Mouse (Mus musculus): ENCODE results near the gene Suclg2. TPM values are rescaled to one million over a fixed set of nuclear protein-coding genes. Genes with fewer than 3 reads are reported as not detected.

Gene Suclg2
- polyA plus RNA-seq, 2 experiments: 30.7 to 48.9 TPM

GRCm38 (mm10) chr6:95519846-95520245 is 198.8 kb downstream of the Suclg2 start:
- H3K27ac ChIP-seq (replicated peaks; ENCODE audit: low read depth, low read length): no peak overlapping the region
- ATAC-seq (ENCODE audit: low FRiP score, low read depth) (no peak), DNase-seq (ENCODE audit: low spot score) (no peak)
- no peak overlapping the region for H3K4me2 ChIP-seq (replicated peaks; ENCODE audit: low read depth, low read length, severe bottlenecking)
- H3K36me3 ChIP-seq (ENCODE audit: control insufficient read depth, insufficient read depth, low read length): no peaks in the 10 kb centered on the region
- WGBS: 25% methylated on average over 2 of the region's 2 CpGs
- no peak for TF ChIP-seq POLR2A (IDR thresholded peaks at IDR 0.05; ENCODE audit: borderline replicate concordance, extremely low read depth, insufficient read depth, insufficient read length)
- H3K9ac ChIP-seq (ENCODE audit: low read depth, low read length, severe bottlenecking): no peak overlapping the region
- H3K4me3 ChIP-seq (replicated peaks; ENCODE audit: low read length): no peak overlapping the region
- no peaks in the 10 kb centered on the region for H3K4me1 ChIP-seq (ENCODE audit: control insufficient read depth, insufficient read depth, low read length)
- no peaks in the 10 kb centered on the region for H3K9me3 ChIP-seq (ENCODE audit: control insufficient read depth, low read length)
- no peaks in the 10 kb centered on the region for H3K27me3 ChIP-seq (ENCODE audit: control insufficient read depth, insufficient read depth, low read length)

GRCm38 (mm10) chr6:95518406-95518805 is 200.2 kb downstream of the Suclg2 start:
- H3K4me1 ChIP-seq (ENCODE audit: control insufficient read depth, insufficient read depth, low read length): no peaks in the 10 kb centered on the region
- DNase-seq (ENCODE audit: low spot score) (no peak), ATAC-seq (ENCODE audit: low FRiP score, low read depth) (no peak)
- WGBS: 86% methylated on average over 2 of the region's 2 CpGs
- H3K4me3 ChIP-seq (replicated peaks; ENCODE audit: low read length): no peak overlapping the region
- no peak overlapping the region for H3K27ac ChIP-seq (replicated peaks; ENCODE audit: low read depth, low read length)
- H3K9me3 ChIP-seq (ENCODE audit: control insufficient read depth, low read length): no peaks in the 10 kb centered on the region
- no peak overlapping the region for H3K9ac ChIP-seq (ENCODE audit: low read depth, low read length, severe bottlenecking)
- H3K36me3 ChIP-seq (ENCODE audit: control insufficient read depth, insufficient read depth, low read length): no peaks in the 10 kb centered on the region
- H3K27me3 ChIP-seq (ENCODE audit: control insufficient read depth, insufficient read depth, low read length): no peaks in the 10 kb centered on the region
- no peak overlapping the region for H3K4me2 ChIP-seq (replicated peaks; ENCODE audit: low read depth, low read length, severe bottlenecking)
- no peak for TF ChIP-seq POLR2A (IDR thresholded peaks at IDR 0.05; ENCODE audit: borderline replicate concordance, extremely low read depth, insufficient read depth, insufficient read length)

GRCm38 (mm10) chr6:95515721-95516120 is 202.9 kb downstream of the Suclg2 start:
- no peak for DNase-seq (ENCODE audit: low spot score)
- no peak overlapping the region for H3K27ac ChIP-seq (replicated peaks; ENCODE audit: low read depth, low read length)
- H3K4me1 ChIP-seq (ENCODE audit: control insufficient read depth, insufficient read depth, low read length): no peaks in the 10 kb centered on the region
- H3K9me3 ChIP-seq (ENCODE audit: control insufficient read depth, low read length): no peaks in the 10 kb centered on the region
- no peak overlapping the region for H3K9ac ChIP-seq (ENCODE audit: low read depth, low read length, severe bottlenecking)
- no peaks in the 10 kb centered on the region for H3K36me3 ChIP-seq (ENCODE audit: control insufficient read depth, insufficient read depth, low read length)
- WGBS: 92% methylated on average over 5 of the region's 5 CpGs
- no peaks in the 10 kb centered on the region for H3K27me3 ChIP-seq (ENCODE audit: control insufficient read depth, insufficient read depth, low read length)
- no peak for ATAC-seq (ENCODE audit: low FRiP score, low read depth)
- H3K4me3 ChIP-seq (replicated peaks; ENCODE audit: low read length): no peak overlapping the region
- H3K4me2 ChIP-seq (replicated peaks; ENCODE audit: low read depth, low read length, severe bottlenecking): no peak overlapping the region
- TF ChIP-seq POLR2A (IDR thresholded peaks at IDR 0.05; ENCODE audit: borderline replicate concordance, extremely low read depth, insufficient read depth, insufficient read length): no peak

- Histone ChIP-seq H3K4me3 (replicated peaks; ENCODE audit: low read length) (no peak overlapping the region), H3K4me1 (ENCODE audit: control insufficient read depth, insufficient read depth, low read length) (no peaks in the 10 kb centered on the region), H3K4me2 (replicated peaks; ENCODE audit: low read depth, low read length, severe bottlenecking) (no peak overlapping the region), H3K36me3 (ENCODE audit: control insufficient read depth, insufficient read depth, low read length) (no peaks in the 10 kb centered on the region), H3K9me3 (ENCODE audit: control insufficient read depth, low read length) (no peaks in the 10 kb centered on the region), H3K9ac (ENCODE audit: low read depth, low read length, severe bottlenecking) (no peak overlapping the region), H3K27me3 (ENCODE audit: control insufficient read depth, insufficient read depth, low read length) (no peaks in the 10 kb centered on the region), H3K27ac (replicated peaks; ENCODE audit: low read depth, low read length) (no peak overlapping the region)
- DNase-seq (ENCODE audit: low spot score) (no peak), ATAC-seq (ENCODE audit: low FRiP score, low read depth) (no peak)
- no peak for TF ChIP-seq POLR2A (IDR thresholded peaks at IDR 0.05; ENCODE audit: borderline replicate concordance, extremely low read depth, insufficient read depth, insufficient read length)
- 76% methylated on average over 10 of the region's 10 CpGs for WGBS
These were observed 203.9 kb downstream of the Suclg2 start for GRCm38 (mm10) chr6:95514726-95515125.

GRCm38 (mm10) chr6:95511689-95512088 is 206.9 kb downstream of the Suclg2 start:
- H3K4me2 ChIP-seq (replicated peaks; ENCODE audit: low read depth, low read length, severe bottlenecking): no peak overlapping the region
- TF ChIP-seq POLR2A (IDR thresholded peaks at IDR 0.05; ENCODE audit: borderline replicate concordance, extremely low read depth, insufficient read depth, insufficient read length): no peak
- H3K9me3 ChIP-seq (ENCODE audit: control insufficient read depth, low read length): no peaks in the 10 kb centered on the region
- H3K27me3 ChIP-seq (ENCODE audit: control insufficient read depth, insufficient read depth, low read length): no peaks in the 10 kb centered on the region
- WGBS: 83% methylated on average over 1 of the region's 1 CpGs
- H3K9ac ChIP-seq (ENCODE audit: low read depth, low read length, severe bottlenecking): no peak overlapping the region
- H3K4me3 ChIP-seq (replicated peaks; ENCODE audit: low read length): no peak overlapping the region
- no peak for ATAC-seq (ENCODE audit: low FRiP score, low read depth)
- no peak for DNase-seq (ENCODE audit: low spot score)
- no peaks in the 10 kb centered on the region for H3K4me1 ChIP-seq (ENCODE audit: control insufficient read depth, insufficient read depth, low read length)
- H3K36me3 ChIP-seq (ENCODE audit: control insufficient read depth, insufficient read depth, low read length): no peaks in the 10 kb centered on the region
- no peak overlapping the region for H3K27ac ChIP-seq (replicated peaks; ENCODE audit: low read depth, low read length)

- H3K4me1 ChIP-seq (ENCODE audit: control insufficient read depth, insufficient read depth, low read length): 0 out of 2 replicates have a peak, but pooled peaks cover 8% of the 10 kb centered on the region
- H3K36me3 ChIP-seq (ENCODE audit: control insufficient read depth, insufficient read depth, low read length): no peaks in the 10 kb centered on the region
- no peak overlapping the region for H3K9ac ChIP-seq (ENCODE audit: low read depth, low read length, severe bottlenecking)
- no peaks in the 10 kb centered on the region for H3K27me3 ChIP-seq (ENCODE audit: control insufficient read depth, insufficient read depth, low read length)
- ATAC-seq (ENCODE audit: low FRiP score, low read depth): no peak
- H3K27ac ChIP-seq (replicated peaks; ENCODE audit: low read depth, low read length): no peak overlapping the region
- no peak for TF ChIP-seq POLR2A (IDR thresholded peaks at IDR 0.05; ENCODE audit: borderline replicate concordance, extremely low read depth, insufficient read depth, insufficient read length)
- WGBS: 67% methylated on average over 5 of the region's 5 CpGs
- no peak overlapping the region for H3K4me3 ChIP-seq (replicated peaks; ENCODE audit: low read length)
- H3K9me3 ChIP-seq (ENCODE audit: control insufficient read depth, low read length): no peaks in the 10 kb centered on the region
- DNase-seq (ENCODE audit: low spot score): no peak
- H3K4me2 ChIP-seq (replicated peaks; ENCODE audit: low read depth, low read length, severe bottlenecking): no peak overlapping the region
These were observed 217.8 kb downstream of the Suclg2 start for GRCm38 (mm10) chr6:95500771-95501170.
